8 mouse cellular contexts compared by ENCODE assay signal in genomic region chr7:25709961-25710360, GRCm38 (mm10). TPM values are rescaled to one million over a fixed set of nuclear protein-coding genes. Genes with fewer than 3 reads are reported as not detected.
DNase-seq lines count a peak whose midpoint lies in the region; ATAC-seq lines count a peak whose summit lies in the region.

No protein-coding gene starts in this region.

- H3K36me3 ChIP-seq in embryonic facial prominence, embryonic 13.5 days, result peaks cover 29% of the 10 kb centered on the region
- H3K36me3 ChIP-seq in hindbrain, embryonic 10.5 days, result peaks cover 35% of the 10 kb centered on the region

- H3K4me1 ChIP-seq in embryonic facial prominence, embryonic 13.5 days, result peaks cover 48% of the 10 kb centered on the region
- H3K4me1 ChIP-seq in hindbrain, embryonic 10.5 days (replicated peaks), result peaks cover 52% of the 10 kb centered on the region

- peak; percentile 67 for DNase-seq in layer of hippocampus, adult 11-12 months (ENCODE audit: low spot score)
- no peak for DNase-seq in layer of hippocampus, adult 18-20 months (ENCODE audit: low spot score in 2 of 2)
- no peak for DNase-seq in hindbrain, embryonic 10.5 days (ENCODE audit: low spot score)
- peak; percentile 54 for DNase-seq in lung, postnatal 14 days
- no peak for DNase-seq in spleen, adult 12 weeks (ENCODE audit: low spot score)
- DNase-seq in frontal cortex, postnatal 36 days (ENCODE audit: low spot score in 2 of 2), result no peak

- H3K27me3 ChIP-seq in embryonic facial prominence, embryonic 13.5 days, result no peaks in the 10 kb centered on the region; the same call in 1 of the 2 replicates
- peaks cover 11% of the 10 kb centered on the region; the same call in 1 of the 2 replicates for H3K27me3 ChIP-seq in hindbrain, embryonic 10.5 days (ENCODE audit: insufficient read depth, poor library complexity, severe bottlenecking)

- H3K9me3 ChIP-seq in embryonic facial prominence, embryonic 13.5 days, result no peaks in the 10 kb centered on the region
- no peaks in the 10 kb centered on the region for H3K9me3 ChIP-seq in hindbrain, embryonic 10.5 days

- H3K4me3 ChIP-seq in embryonic facial prominence, embryonic 13.5 days, result no peak overlapping the region
- peak overlapping the region; percentile 18; the same call in 1 of the 2 replicates for H3K4me3 ChIP-seq in hindbrain, embryonic 10.5 days

- peak overlapping the region; percentile 74; the same call in 1 of the 2 replicates for H3K27ac ChIP-seq in embryonic facial prominence, embryonic 13.5 days
- H3K27ac ChIP-seq in hindbrain, embryonic 10.5 days, result peak overlapping the region; percentile 79

- peak overlapping the region; percentile 64 for H3K9ac ChIP-seq in embryonic facial prominence, embryonic 13.5 days

- 6% methylated on average over 12 of the region's 12 CpGs for WGBS in embryonic facial prominence, embryonic 13.5 days
- WGBS in hindbrain, embryonic 10.5 days, result 21% methylated on average over 12 of the region's 12 CpGs

- H3K4me2 ChIP-seq in embryonic facial prominence, embryonic 13.5 days, result peak overlapping the region; percentile 37

- ATAC-seq in embryonic facial prominence, embryonic 13.5 days (ENCODE audit: insufficient number of reproducible peaks, insufficient read depth, low FRiP score, low TSS enrichment, low read depth), result no peak
- ATAC-seq in frontal cortex, adult (ENCODE audit: low TSS enrichment), result no peak

RNA-seq across cellular contexts. Expression of gene Ccdc97, which starts 8.9 kb away (rescaled TPM):
- 10 to 100 TPM; 63.4 to 65.6 TPM for total RNA-seq in layer of hippocampus, adult 18-20 months (2021)
- 24.1 and 26.3 TPM in 2 replicates for polyA plus RNA-seq in embryonic facial prominence, embryonic 13.5 days (2015; fragmentation: Nextera tagmentation; extraction: Ambion mirVana)
- 32.4 and 44.0 TPM in 2 replicates for polyA plus RNA-seq in hindbrain, embryonic 10.5 days (2016; fragmentation: Nextera tagmentation; extraction: Ambion mirVana)

RNA-seq across cellular contexts. Expression of gene Tgfb1, which starts 23.2 kb away (rescaled TPM):
- 1 to 10 TPM; 6.5 to 7.7 TPM for total RNA-seq in layer of hippocampus, adult 18-20 months (2021)
- polyA plus RNA-seq in embryonic facial prominence, embryonic 13.5 days (2015; fragmentation: Nextera tagmentation; extraction: Ambion mirVana), result 3.2 and 3.4 TPM in 2 replicates
- polyA plus RNA-seq in hindbrain, embryonic 10.5 days (2016; fragmentation: Nextera tagmentation; extraction: Ambion mirVana), result 0.81 and 2.1 TPM in 2 replicates

RNA-seq across cellular contexts. Expression of gene B9d2, which starts 29.4 kb away (rescaled TPM):
- 10 to 100 TPM; 22.2 to 26.3 TPM for total RNA-seq in layer of hippocampus, adult 18-20 months (2021)
- 25.9 and 26.4 TPM in 2 replicates for polyA plus RNA-seq in embryonic facial prominence, embryonic 13.5 days (2015; fragmentation: Nextera tagmentation; extraction: Ambion mirVana)
- polyA plus RNA-seq in hindbrain, embryonic 10.5 days (2016; fragmentation: Nextera tagmentation; extraction: Ambion mirVana), result 38.3 and 44.6 TPM in 2 replicates

RNA-seq across cellular contexts. Expression of gene Tmem91, which starts 35.0 kb away (rescaled TPM):
- total RNA-seq in layer of hippocampus, adult 18-20 months (2021), result 10 to 100 TPM in 1 of 2 experiments, 1 to 10 TPM in 1; 8.4 to 10.9 TPM
- 3.4 and 3.8 TPM in 2 replicates for polyA plus RNA-seq in embryonic facial prominence, embryonic 13.5 days (2015; fragmentation: Nextera tagmentation; extraction: Ambion mirVana)
- polyA plus RNA-seq in hindbrain, embryonic 10.5 days (2016; fragmentation: Nextera tagmentation; extraction: Ambion mirVana), result 3.1 and 3.2 TPM in 2 replicates

RNA-seq across cellular contexts. Expression of gene Hnrnpul1, which starts 44.6 kb away (rescaled TPM):
- 100 to 1,000 TPM in 1 of 2 experiments, 10 to 100 TPM in 1; 99.1 to 110 TPM for total RNA-seq in layer of hippocampus, adult 18-20 months (2021)
- polyA plus RNA-seq in embryonic facial prominence, embryonic 13.5 days (2015; fragmentation: Nextera tagmentation; extraction: Ambion mirVana), result 68.4 and 72.9 TPM in 2 replicates
- polyA plus RNA-seq in hindbrain, embryonic 10.5 days (2016; fragmentation: Nextera tagmentation; extraction: Ambion mirVana), result 60.5 and 61.6 TPM in 2 replicates

Comparison
In these comparisons a context has a peak if more than half of its experiments do, and no peak if none do; other contexts are left out.
1. DNase-seq: peak in layer of hippocampus, adult 11-12 months (single experiment) and lung, postnatal 14 days (single experiment); none in layer of hippocampus, adult 18-20 months (0 of 2), hindbrain, embryonic 10.5 days (single experiment), spleen, adult 12 weeks (single experiment) and frontal cortex, postnatal 36 days (0 of 2).